ENCODE assay signal across 8 mouse cellular contexts in genomic region chr4:133468080-133468479, GRCm38 (mm10). TPM values are rescaled to one million over a fixed set of nuclear protein-coding genes. Genes with fewer than 3 reads are reported as not detected.
A peak's percentile ranks its signal among the peaks of the same experiment; 100 is the strongest.
DNase-seq lines count a peak whose midpoint lies in the region; ATAC-seq and TF ChIP-seq lines count a peak whose summit lies in the region.

No protein-coding gene starts in this region.

- peak overlapping the region; percentile 46 for H3K9ac ChIP-seq in embryonic facial prominence, embryonic 11.5 days (replicated peaks; ENCODE audit: low read length)
- H3K9ac ChIP-seq in limb, embryonic 15.5 days: peak overlapping the region; percentile 40
- H3K9ac ChIP-seq in midbrain, postnatal 0 days (replicated peaks; ENCODE audit: low read length, poor library complexity, severe bottlenecking): peak overlapping the region; percentile 51

- WGBS in embryonic facial prominence, embryonic 11.5 days: under 1% methylated on average over 27 of the region's 27 CpGs
- WGBS in limb, embryonic 15.5 days: under 1% methylated on average over 27 of the region's 27 CpGs
- WGBS in midbrain, postnatal 0 days: 0% methylated on average over 26 of the region's 27 CpGs

- H3K4me2 ChIP-seq in embryonic facial prominence, embryonic 11.5 days (ENCODE audit: low read depth, low read length): peak overlapping the region; percentile 80
- peak overlapping the region; percentile 88 for H3K4me2 ChIP-seq in limb, embryonic 15.5 days
- H3K4me2 ChIP-seq in midbrain, postnatal 0 days (ENCODE audit: low read depth, low read length, poor library complexity, severe bottlenecking): peak overlapping the region; percentile 95

- peak; percentile 58; the same call in 1 of the 2 replicates for ATAC-seq in embryonic facial prominence, embryonic 11.5 days (replicated peaks; ENCODE audit: insufficient number of reproducible peaks, low FRiP score, low TSS enrichment, low read depth)
- no peak for ATAC-seq in limb, embryonic 15.5 days (ENCODE audit: insufficient number of reproducible peaks, low FRiP score, low TSS enrichment, low read depth)
- ATAC-seq in midbrain, postnatal 0 days (ENCODE audit: low FRiP score): no peak

- no peak for TF ChIP-seq CTCF in midbrain, postnatal 0 days (IDR thresholded peaks at IDR 0.05)

- no peaks in the 10 kb centered on the region for H3K36me3 ChIP-seq in embryonic facial prominence, embryonic 11.5 days (replicated peaks; ENCODE audit: control insufficient read depth, insufficient read depth, low read depth, low read length)
- no peaks in the 10 kb centered on the region for H3K36me3 ChIP-seq in limb, embryonic 15.5 days
- H3K36me3 ChIP-seq in midbrain, postnatal 0 days (ENCODE audit: insufficient read depth, low read length): no peaks in the 10 kb centered on the region

- peaks cover 2% of the 10 kb centered on the region; the same call in 1 of the 2 replicates for H3K4me1 ChIP-seq in embryonic facial prominence, embryonic 11.5 days (ENCODE audit: control insufficient read depth, insufficient read depth, low read length)
- peaks cover 24% of the 10 kb centered on the region for H3K4me1 ChIP-seq in limb, embryonic 15.5 days
- 0 out of 2 replicates have a peak, but pooled peaks cover 4% of the 10 kb centered on the region for H3K4me1 ChIP-seq in midbrain, postnatal 0 days (ENCODE audit: insufficient read depth, low read length)

- no peak overlapping the region for H3K27ac ChIP-seq in embryonic facial prominence, embryonic 11.5 days (replicated peaks; ENCODE audit: low read depth, low read length)
- H3K27ac ChIP-seq in limb, embryonic 15.5 days: 0 out of 2 replicates have a peak overlapping the region, but pooled peaks have one; percentile 13
- H3K27ac ChIP-seq in midbrain, postnatal 0 days (ENCODE audit: low read depth, low read length): no peak overlapping the region

- no peaks in the 10 kb centered on the region for H3K9me3 ChIP-seq in embryonic facial prominence, embryonic 11.5 days (replicated peaks; ENCODE audit: control insufficient read depth, low read length)
- peaks cover 4% of the 10 kb centered on the region; the same call in 1 of the 2 replicates for H3K9me3 ChIP-seq in limb, embryonic 15.5 days
- H3K9me3 ChIP-seq in midbrain, postnatal 0 days (ENCODE audit: low read length): no peaks in the 10 kb centered on the region

- 0 out of 2 replicates have a peak, but pooled peaks cover 3% of the 10 kb centered on the region for H3K27me3 ChIP-seq in embryonic facial prominence, embryonic 11.5 days (ENCODE audit: control insufficient read depth, insufficient read depth, low read length)
- no peaks in the 10 kb centered on the region for H3K27me3 ChIP-seq in limb, embryonic 15.5 days
- peaks cover 10% of the 10 kb centered on the region for H3K27me3 ChIP-seq in midbrain, postnatal 0 days (ENCODE audit: insufficient read depth, low read length)

- peak; percentile 77 for DNase-seq in layer of hippocampus, adult 11-12 months (ENCODE audit: low spot score)
- no peak for DNase-seq in layer of hippocampus, adult 9-10 months (ENCODE audit: low spot score)
- DNase-seq in embryonic facial prominence, embryonic 11.5 days (ENCODE audit: low spot score): peak; percentile 78
- DNase-seq in heart, adult 8-10 months (ENCODE audit: low spot score): peak; percentile 85
- DNase-seq in kidney, adult 8-10 months: peak; percentile 74 to 86
- peak; percentile 70 for DNase-seq in midbrain, postnatal 0 days (ENCODE audit: low spot score)
- peak; percentile 58 to 79 for DNase-seq in spleen, postnatal 4 days (ENCODE audit: low spot score in 2 of 2)

- peak overlapping the region; percentile 40 for H3K4me3 ChIP-seq in embryonic facial prominence, embryonic 11.5 days (ENCODE audit: low read depth, low read length)
- H3K4me3 ChIP-seq in limb, embryonic 15.5 days: peak overlapping the region; percentile 53
- peak overlapping the region; percentile 45 for H3K4me3 ChIP-seq in midbrain, postnatal 0 days (ENCODE audit: low read depth, low read length)

RNA-seq across cellular contexts. Expression of gene Tent5b, which starts 11.9 kb away (rescaled TPM):
- polyA plus RNA-seq in embryonic facial prominence, embryonic 11.5 days (2014; fragmentation: Nextera tagmentation; extraction: Ambion mirVana): 0.71 and 0.93 TPM in 2 replicates
- 1 to 10 TPM; 1.3 to 3.0 (median 1.6) TPM for total RNA-seq in heart, adult 8-10 months (2022)
- 11.8 and 12.6 TPM in 2 replicates for polyA plus RNA-seq in limb, embryonic 15.5 days (2015; fragmentation: Nextera tagmentation; extraction: Ambion mirVana)
- total RNA-seq in midbrain, postnatal 0 days (2014; rRNA removed): 0.77 and 1.2 TPM in 2 replicates
- 0.27 and 0.49 TPM in 2 replicates for polyA plus RNA-seq in midbrain, postnatal 0 days (2015; fragmentation: Nextera tagmentation; extraction: Ambion mirVana)

RNA-seq across cellular contexts. Expression of gene Trnp1, which starts 30.3 kb away (rescaled TPM):
- polyA plus RNA-seq in embryonic facial prominence, embryonic 11.5 days (2014; fragmentation: Nextera tagmentation; extraction: Ambion mirVana): 2.0 and 2.8 TPM in 2 replicates
- 1 to 10 TPM; 1.3 to 1.8 (median 1.6) TPM for total RNA-seq in heart, adult 8-10 months (2022)
- polyA plus RNA-seq in limb, embryonic 15.5 days (2015; fragmentation: Nextera tagmentation; extraction: Ambion mirVana): 3.7 and 4.0 TPM in 2 replicates
- total RNA-seq in midbrain, postnatal 0 days (2014; rRNA removed): 45.2 and 52.2 TPM in 2 replicates
- polyA plus RNA-seq in midbrain, postnatal 0 days (2015; fragmentation: Nextera tagmentation; extraction: Ambion mirVana): 15.2 and 17.5 TPM in 2 replicates

RNA-seq across cellular contexts. Expression of gene Kdf1, which starts 50.7 kb away (rescaled TPM):
- 7.6 and 8.0 TPM in 2 replicates for polyA plus RNA-seq in embryonic facial prominence, embryonic 11.5 days (2014; fragmentation: Nextera tagmentation; extraction: Ambion mirVana)
- total RNA-seq in heart, adult 8-10 months (2022): not detected
- polyA plus RNA-seq in limb, embryonic 15.5 days (2015; fragmentation: Nextera tagmentation; extraction: Ambion mirVana): 22.7 and 22.9 TPM in 2 replicates
- total RNA-seq in midbrain, postnatal 0 days (2014; rRNA removed): 0.47 and 2.0 TPM in 2 replicates
- polyA plus RNA-seq in midbrain, postnatal 0 days (2015; fragmentation: Nextera tagmentation; extraction: Ambion mirVana): 0.77 and 1.2 TPM in 2 replicates
